Comparison of ENCODE assay signal across 12 mouse cellular contexts in genomic region chr9:69390631-69391030, GRCm38 (mm10).
"Had no signal": no experiment of that assay in that cellular context is flagged by ENCODE, and none has a peak within 500 bp of the region (broad histone marks: within the 10 kb centered on the region; RNA-seq: fewer than 3 reads in every experiment).

No protein-coding gene starts in this region.

- DNase-seq: kidney, adult 9 months; kidney, postnatal 14 days; kidney, postnatal 4 days; lung, adult 18-20 months; lung, postnatal 10 days; lung, postnatal 36 days; midbrain, embryonic 14.5 days; thymus, adult 18-20 months; thymus, postnatal 36 days had no signal

- H3K27ac ChIP-seq: liver, embryonic 15.5 days; lung, embryonic 15.5 days had no signal

- H3K4me3 ChIP-seq: liver, embryonic 15.5 days; lung, embryonic 15.5 days; megakaryocyte, embryonic 14.5 days had no signal
